Mouse (Mus musculus) ES-Bruce4 (cell line): ENCODE measurements at regions not wholly inside any gene's neighbourhood (a gene's known extent, or its start where the extent isn't known, plus 50 kb on each side); places are given as distances from the start of the nearest gene placed in this dataset.

Source experiments
- H3K27ac ChIP-seq: 2 replicates; pipeline ENCODE4 v1.5.1; 2012; ENCODE audit warnings: low read length, inconsistent platforms; ENCODE audit not compliant: insufficient read depth
- H3K27me3 ChIP-seq: 2 replicates; pipeline ENCODE4 v1.6.1; 2012; ENCODE audit warnings: mild to moderate bottlenecking, low read length, inconsistent platforms; ENCODE audit not compliant: control insufficient read depth, poor library complexity, insufficient read depth, severe bottlenecking
- H3K36me3 ChIP-seq: 2 replicates; pipeline ENCODE4 v1.6.1; 2012; ENCODE audit warnings: inconsistent platforms, mild to moderate bottlenecking, low read length, moderate library complexity; ENCODE audit not compliant: control insufficient read depth, poor library complexity, insufficient read depth, severe bottlenecking
- H3K4me1 ChIP-seq: one replicate; pipeline ENCODE4 v1.8.1; 2011; ENCODE audit warnings: low read length; ENCODE audit not compliant: control insufficient read depth, insufficient read depth
- H3K4me3 ChIP-seq: 2 replicates; pipeline ENCODE4 v1.5.1; 2011; ENCODE audit warnings: low read depth, mild to moderate bottlenecking, low read length
- H3K9ac ChIP-seq: 2 replicates; pipeline ENCODE4 v1.6.1; 2012; ENCODE audit warnings: low read depth, mild to moderate bottlenecking, inconsistent platforms; ENCODE audit not compliant: poor library complexity, severe bottlenecking
- H3K9me3 ChIP-seq: replicated peaks from 2 replicates; pipeline ENCODE4 v1.6.1; 2012; ENCODE audit warnings: mild to moderate bottlenecking, low read length, inconsistent platforms; ENCODE audit not compliant: control insufficient read depth, poor library complexity, insufficient read depth, severe bottlenecking
- CTCF ChIP-seq: IDR thresholded peaks from one replicate; pipeline ENCODE4 v1.8.1; 2011; ENCODE audit warnings: low read depth, low read length
- EP300 ChIP-seq: IDR thresholded peaks from 2 replicates; pipeline ENCODE4 v1.6.1; 2011; ENCODE audit warnings: low read depth, low read length; ENCODE audit not compliant: insufficient read depth
- POLR2A ChIP-seq: IDR thresholded peaks from one replicate; pipeline ENCODE4 v1.8.1; 2011; ENCODE audit warnings: low read length; ENCODE audit not compliant: insufficient read depth

DNA sequence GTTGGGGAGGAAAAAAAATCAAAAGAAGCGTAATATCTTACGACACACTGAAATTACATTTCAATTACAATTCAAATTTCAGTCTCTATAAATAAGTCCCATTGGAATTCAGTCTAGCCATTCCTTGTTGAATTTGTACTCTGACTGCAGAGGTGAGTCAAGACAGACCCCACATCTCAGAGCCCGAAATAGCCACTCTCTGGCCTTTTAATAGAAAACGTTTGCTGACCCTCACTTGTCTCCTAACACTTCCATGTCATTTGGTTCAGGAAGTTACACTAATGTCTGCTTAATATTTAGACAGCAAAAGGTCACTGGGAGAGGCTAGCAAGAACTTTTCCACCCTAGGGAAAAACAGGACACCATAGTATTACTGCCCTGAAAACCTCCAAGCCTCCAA is 623.1 kb upstream of the Nox3 start:
- TF ChIP-seq CTCF (no peak), POLR2A (no peak)
- H3K27me3 ChIP-seq, result no peaks in the 10 kb centered on the region
- H3K4me3 ChIP-seq, result no peak overlapping the region
- H3K27ac ChIP-seq, result no peak overlapping the region
- H3K9me3 ChIP-seq, result no peaks in the 10 kb centered on the region
- no peak overlapping the region for H3K9ac ChIP-seq
- no peaks in the 10 kb centered on the region for H3K4me1 ChIP-seq
- H3K36me3 ChIP-seq, result no peaks in the 10 kb centered on the region

- no peak overlapping the region for H3K27ac ChIP-seq
- TF ChIP-seq EP300 (no peak), POLR2A (no peak), CTCF (no peak)
- no peaks in the 10 kb centered on the region for H3K36me3 ChIP-seq
- H3K9me3 ChIP-seq, result no peaks in the 10 kb centered on the region
- no peaks in the 10 kb centered on the region for H3K4me1 ChIP-seq
- no peak overlapping the region for H3K4me3 ChIP-seq
- H3K27me3 ChIP-seq, result no peaks in the 10 kb centered on the region
- H3K9ac ChIP-seq, result no peak overlapping the region
Measured at GRCm38 (mm10) chr17:4328810-4329209, 632.7 kb upstream of the Nox3 start.

DNA sequence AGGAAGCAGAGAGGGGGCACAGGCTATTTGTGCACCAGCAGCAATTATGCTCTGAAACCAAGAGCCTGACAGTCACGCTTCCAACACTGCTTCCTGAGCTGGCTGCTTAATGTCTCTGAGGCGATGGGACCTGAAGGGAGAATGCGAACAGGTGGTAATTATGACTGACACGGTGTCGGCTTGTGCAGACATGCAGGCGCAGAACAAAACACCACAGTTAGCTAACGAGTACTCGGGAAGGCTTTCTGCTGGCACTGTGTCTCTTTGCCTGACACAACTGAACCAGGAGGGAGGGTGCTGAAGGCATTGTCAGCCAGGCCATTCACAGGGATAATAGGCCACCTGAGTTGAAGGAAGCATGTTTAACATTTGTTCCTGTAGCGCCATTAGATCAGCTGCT is 635.6 kb upstream of the Nox3 start:
- no peaks in the 10 kb centered on the region for H3K27me3 ChIP-seq
- TF ChIP-seq EP300 (no peak), CTCF (no peak), POLR2A (no peak)
- H3K9me3 ChIP-seq, result no peaks in the 10 kb centered on the region
- H3K36me3 ChIP-seq, result no peaks in the 10 kb centered on the region
- no peak overlapping the region for H3K27ac ChIP-seq
- H3K4me1 ChIP-seq, result no peaks in the 10 kb centered on the region
- no peak overlapping the region for H3K4me3 ChIP-seq
- H3K9ac ChIP-seq, result no peak overlapping the region

DNA sequence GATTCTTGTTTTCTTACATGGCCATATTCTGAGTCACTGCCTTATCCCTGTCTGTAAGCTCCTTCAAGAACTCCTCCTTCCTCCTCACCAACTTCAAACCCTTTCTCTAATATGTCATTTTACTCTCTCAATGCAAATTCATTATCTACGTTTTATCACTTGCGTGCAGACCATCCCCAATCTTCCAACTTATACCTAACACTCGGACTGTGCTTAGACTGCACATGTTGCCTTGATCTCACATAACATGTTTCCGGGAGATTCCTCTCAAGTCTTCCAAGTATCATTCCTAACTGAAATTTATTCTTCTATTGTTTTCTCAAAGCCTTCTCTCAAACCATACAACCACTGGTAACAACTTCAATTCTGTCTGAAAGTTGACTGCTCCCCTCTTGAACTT is 637.0 kb upstream of the Nox3 start:
- no peaks in the 10 kb centered on the region for H3K4me1 ChIP-seq
- H3K27me3 ChIP-seq, result no peaks in the 10 kb centered on the region
- TF ChIP-seq CTCF, result no peak
- TF ChIP-seq POLR2A, result no peak
- no peak overlapping the region for H3K4me3 ChIP-seq
- no peaks in the 10 kb centered on the region for H3K36me3 ChIP-seq
- H3K27ac ChIP-seq, result no peak overlapping the region
- no peaks in the 10 kb centered on the region for H3K9me3 ChIP-seq
- no peak overlapping the region for H3K9ac ChIP-seq

DNA sequence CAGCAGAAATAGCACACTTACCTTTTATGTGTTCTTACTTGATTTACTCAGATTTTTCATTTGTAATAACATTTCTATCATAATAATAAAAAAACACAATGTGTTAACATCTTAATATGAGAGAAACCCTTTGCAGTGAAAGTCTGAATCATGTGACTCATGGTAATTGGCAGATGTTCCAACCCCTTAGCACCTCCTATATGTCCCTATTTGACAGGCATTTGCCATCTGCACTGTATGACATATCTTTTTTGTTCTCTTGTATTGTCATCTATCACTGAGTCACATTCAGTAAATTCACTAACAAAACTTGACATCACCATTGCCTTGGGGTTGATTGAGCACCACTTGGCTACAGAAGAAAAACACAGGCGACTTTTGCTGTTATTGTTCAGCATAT is 641.1 kb upstream of the Arid1b start:
- no peaks in the 10 kb centered on the region for H3K36me3 ChIP-seq
- TF ChIP-seq POLR2A (no peak), CTCF (no peak), EP300 (no peak)

DNA sequence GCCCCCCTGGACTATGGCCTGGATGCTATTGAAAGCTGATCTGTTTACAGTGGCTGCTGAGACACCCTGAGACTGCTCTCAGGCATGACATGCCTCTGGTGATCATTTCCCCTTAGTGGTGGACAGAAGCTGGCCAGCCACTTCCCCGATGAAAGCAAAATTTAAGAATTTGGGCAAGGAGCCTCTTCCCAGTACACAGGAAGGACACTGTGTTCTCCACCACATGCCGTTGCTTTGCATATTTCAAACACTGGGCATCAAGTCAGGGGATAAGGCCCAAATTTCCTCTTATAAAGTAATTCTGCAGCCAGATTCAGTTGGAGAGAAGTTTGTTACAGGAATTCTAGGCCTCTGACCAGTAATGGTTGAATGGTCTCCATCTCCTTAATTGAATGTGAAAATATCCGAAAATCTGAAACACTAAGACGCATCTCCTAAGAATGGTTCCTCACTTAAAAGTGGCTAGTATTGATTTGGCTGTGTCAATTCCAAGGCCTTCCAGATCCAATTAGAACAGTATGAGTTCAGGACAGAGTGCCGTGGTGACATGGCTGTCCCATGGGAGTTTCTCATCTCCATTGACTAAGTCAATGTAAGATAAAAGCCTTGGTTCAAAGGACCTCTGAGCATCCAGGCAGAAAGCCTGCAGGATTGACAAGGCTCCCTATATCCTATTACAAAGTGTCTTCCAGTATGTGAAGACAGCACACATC is 638.5 kb upstream of the Arid1b start:
- Histone ChIP-seq H3K27me3 (no peaks in the 10 kb centered on the region), H3K4me1 (no peaks in the 10 kb centered on the region), H3K36me3 (no peaks in the 10 kb centered on the region), H3K9me3 (no peaks in the 10 kb centered on the region), H3K27ac (no peak overlapping the region), H3K4me3 (no peak overlapping the region), H3K9ac (no peak overlapping the region)
- no peak for TF ChIP-seq CTCF
- no peak for TF ChIP-seq EP300
- no peak for TF ChIP-seq POLR2A

More for the DNA sequence above, 641.1 kb upstream of the Arid1b start:
- H3K27me3 ChIP-seq, result no peaks in the 10 kb centered on the region
- no peak overlapping the region for H3K4me3 ChIP-seq
- H3K9ac ChIP-seq, result no peak overlapping the region
- no peaks in the 10 kb centered on the region for H3K9me3 ChIP-seq
- H3K4me1 ChIP-seq, result no peaks in the 10 kb centered on the region
- no peak overlapping the region for H3K27ac ChIP-seq
